Mouse (Mus musculus) CD8-positive naive resting alpha-beta T cell, adult 2 months (primary cell): ENCODE data around the gene Rps28.

ENCODE experiments used
- DNase-seq, 2 experiments: peaks; one replicate each; pipeline ENCODE4 v3.0.0; 2022; ENCODE audit warnings: low read depth in 2 of 2, low spot score in 2 of 2

The Rps28 gene

DNA sequence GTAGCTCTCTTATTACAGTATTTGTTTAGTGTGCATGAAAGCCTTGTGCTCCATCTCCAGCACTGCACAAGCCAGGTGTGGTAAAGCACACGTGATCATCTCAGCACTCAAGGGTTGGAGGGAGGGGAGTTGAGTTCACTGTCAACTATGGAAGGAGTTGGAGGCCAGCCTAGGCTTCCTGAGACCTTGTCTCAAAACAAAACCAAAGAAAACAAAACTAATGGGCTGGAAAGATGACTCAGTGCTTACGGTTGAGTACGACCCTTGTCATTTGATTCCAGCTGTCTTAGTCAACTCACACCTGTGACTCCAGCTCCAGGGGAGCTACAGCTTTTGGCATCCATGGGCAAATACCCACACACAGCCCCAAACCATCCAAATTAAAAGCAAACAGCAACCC, 11.9 kb downstream of the Rps28 start:
- no peak for DNase-seq

DNA sequence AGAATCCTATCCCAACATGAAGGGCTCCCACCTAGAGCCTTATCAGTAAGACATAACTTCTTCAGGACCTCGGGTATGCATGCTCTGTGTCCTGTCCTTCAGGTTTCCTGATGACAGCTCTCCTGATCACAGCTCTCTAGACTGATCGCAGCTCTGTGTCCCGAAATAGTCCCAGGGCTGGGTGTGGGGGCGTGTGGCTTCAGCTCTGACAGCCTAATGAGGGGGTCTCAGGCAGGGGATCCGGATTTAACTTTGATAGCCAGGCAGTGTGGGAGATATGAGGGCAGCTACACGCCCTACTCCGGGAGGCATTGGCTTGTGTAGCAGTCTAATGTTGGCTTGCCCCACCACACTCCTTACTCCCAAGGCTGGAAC, 13.2 kb downstream of the Rps28 start:
- no peak for DNase-seq

DNA sequence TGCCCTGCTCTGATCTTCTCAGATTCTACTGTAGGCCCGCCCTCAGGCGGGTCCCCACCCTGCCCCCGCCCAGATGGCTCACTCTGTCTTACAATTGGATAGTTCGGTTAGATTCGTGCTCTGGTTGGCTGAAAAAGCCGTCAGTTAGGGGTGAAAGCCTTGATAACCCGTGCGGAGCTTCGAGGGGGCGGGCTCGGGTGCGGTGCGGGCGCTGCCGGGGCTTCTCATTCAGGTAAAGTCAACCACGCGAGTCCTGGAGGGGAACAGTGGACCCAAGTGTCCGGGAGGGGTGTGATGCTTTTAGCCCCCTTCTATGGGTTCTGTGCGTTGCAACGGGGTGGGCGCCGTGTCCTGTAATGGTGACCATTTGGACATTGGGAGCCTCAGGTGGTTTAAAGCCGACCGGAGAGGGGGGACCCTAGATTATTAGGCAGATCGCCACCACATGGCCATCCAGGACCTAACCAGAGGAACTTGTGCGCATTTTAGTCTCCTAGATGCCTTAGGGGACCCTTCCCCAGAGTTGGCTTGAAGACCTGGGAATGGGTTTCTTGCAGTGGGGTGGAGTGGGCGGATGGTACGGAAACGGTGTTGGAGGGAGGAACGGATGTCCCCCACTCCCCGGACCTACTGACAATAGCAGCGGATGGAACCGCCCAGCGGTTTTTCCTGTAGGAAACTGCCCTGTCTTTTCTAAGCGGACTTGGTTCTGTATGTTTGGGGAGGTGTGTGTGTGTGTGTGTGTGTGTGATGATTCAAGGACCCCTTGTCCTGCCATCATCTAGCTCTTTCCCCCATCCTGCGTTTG, 13.8 kb downstream of the Rps28 start, which contains the start of gene Kank3:
Gene Kank3 (plus strand): TSS at position 186 of the 808 bp plus-strand sequence.
- peak; percentile 69 to 82 for DNase-seq

DNA sequence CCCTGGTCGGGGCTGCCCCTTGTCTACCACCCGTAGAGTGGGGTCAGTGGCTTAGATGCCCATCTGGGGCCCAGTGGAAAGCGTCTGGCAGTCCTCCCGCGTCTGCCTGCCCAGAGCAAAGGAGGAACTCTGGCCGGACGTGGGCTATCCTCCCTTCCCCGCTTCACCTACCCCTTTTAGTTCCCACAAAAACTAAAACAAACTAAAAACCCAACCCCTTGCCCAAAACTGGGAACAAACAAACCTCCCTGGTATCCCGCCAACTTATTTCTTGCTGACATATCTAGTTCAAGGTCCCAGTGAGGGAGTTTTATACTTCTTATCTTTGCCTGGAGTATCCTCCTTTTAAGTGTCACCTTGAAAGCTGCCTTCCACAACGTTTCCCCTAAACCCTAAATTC, 16.2 kb downstream of the Rps28 start:
- no peak for DNase-seq

DNA sequence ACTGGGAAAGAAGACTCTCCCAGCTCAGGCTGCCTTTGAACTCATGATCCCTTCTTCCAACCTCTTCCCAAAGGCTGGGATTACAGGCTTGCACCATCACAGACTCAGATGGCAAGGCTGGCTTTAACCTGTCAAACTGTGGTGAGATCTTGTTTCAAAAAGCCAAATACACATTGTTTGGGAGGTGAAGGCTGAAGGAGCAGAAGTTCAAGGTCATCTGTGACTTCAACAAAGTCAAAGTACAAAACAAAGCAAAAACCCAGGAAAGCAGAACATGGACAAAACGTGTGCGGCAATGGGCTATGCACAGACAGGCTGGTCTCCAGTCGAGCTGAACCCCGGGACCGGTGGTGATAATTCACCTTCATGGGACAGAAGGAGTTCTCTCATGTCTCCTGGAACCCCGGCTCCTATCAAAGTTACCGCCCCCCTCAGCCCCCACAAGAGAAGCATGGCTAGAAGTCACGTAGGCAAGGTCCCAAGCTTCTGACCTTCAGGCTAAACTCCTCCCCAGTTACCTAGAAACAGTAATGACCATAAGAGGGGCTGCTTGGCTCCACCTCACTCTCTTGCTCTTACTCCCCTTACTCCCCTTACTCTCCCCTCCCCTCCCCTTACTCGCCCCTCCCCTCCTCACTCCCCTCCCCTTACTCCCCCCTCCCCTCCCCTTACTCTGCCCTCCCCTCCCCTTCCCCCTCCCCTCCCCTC, 17.0 kb downstream of the Rps28 start:
- DNase-seq = no peak

DNA sequence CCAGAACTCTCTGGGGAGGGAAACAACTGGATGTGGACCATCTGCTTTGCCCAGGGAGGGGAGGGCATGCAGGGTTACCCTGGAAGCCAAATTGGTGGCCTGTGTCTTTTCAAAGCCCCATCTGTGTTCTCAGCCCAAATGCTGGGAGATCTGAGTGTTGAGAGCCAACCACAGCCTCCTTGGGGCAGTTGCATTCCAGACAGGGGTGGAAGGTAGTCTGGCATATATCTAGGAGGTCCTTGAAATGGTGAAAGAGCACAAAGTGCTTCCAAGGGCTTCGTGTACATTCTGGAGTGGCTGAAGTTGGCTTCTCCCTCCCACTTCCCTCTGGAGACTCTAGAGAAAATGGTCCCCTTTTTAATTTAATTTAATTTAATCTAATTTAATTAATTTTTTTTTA, 19.6 kb downstream of the Rps28 start:
- DNase-seq = no peak

DNA sequence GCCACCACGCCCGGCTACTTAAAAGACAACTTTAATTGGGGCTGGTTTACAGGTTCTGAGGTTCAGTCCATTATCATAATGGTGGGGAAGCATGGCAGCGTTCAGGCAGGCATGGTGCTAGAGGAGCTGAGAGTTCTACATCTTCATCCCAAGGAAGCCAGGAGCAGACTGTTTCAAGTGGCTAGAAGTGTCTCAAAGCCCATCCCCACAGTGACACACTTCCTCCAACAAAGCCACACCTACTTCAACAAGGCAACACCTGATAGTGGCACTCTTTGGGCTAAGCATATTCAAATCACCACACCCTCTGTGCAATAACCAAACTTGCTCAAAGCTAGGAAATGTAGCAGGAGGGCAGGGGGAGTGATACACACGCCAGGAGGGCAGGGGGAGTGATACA, 20.2 kb downstream of the Rps28 start:
- no peak for DNase-seq

DNA sequence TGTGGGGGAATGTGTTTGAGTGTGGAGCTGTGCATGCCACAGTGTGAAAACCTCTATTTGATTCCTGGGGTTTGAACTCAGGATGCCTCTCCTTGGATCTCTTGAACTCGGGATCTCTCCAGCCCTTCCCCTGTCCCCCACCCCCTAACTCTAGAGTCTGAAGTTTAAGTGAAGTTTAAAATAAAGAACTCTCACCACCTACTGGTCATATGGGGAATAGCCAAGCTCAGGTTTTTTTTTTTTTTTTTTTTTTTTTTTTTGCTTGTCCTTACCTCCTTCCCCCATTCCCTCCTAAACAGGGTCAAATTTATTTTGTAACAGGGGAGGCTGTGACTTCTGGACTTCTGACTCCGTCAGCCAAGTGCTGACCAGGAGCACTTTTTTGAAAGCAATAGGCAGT, 22.1 kb downstream of the Rps28 start:
- DNase-seq = no peak

DNA sequence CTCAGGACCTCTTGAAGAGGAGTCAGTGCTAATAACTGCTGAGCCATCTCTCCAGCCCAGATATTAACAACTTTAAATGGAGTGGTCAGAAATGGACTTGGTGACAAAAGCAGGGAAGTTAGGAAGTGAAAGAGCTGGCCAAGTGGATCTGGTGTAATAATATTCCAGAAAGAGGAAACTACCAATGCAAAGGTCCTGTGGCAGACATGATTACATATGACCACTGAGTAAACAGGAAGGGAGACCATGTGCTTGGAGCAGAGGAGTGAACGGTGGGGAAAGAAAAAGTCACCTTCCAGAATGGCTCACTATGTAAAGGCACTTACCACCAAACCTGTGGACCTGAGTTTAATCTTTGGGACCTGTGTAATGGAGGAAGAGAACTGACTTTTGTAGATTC, 25.1 kb downstream of the Rps28 start:
- no peak for DNase-seq

DNA sequence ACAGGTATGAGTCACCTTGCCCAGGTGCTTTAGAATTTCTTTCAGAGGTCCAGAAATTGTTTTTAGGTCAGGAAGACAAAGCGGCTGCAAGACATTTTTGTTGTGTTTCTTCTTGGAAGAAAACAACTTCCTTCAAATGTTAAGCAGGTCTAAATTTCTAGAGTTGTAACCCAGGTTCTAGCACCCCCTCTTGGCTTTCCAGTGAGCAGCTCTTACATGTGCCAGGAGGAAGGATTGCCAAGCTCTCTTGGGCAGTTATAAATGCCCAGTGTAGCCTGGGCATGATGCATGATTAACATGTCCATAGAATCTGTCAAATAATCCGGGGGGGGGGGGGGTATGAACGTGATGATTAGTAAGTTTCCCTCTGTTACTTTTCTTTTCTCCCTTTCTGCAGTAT, 26.1 kb downstream of the Rps28 start:
- DNase-seq = no peak

DNA sequence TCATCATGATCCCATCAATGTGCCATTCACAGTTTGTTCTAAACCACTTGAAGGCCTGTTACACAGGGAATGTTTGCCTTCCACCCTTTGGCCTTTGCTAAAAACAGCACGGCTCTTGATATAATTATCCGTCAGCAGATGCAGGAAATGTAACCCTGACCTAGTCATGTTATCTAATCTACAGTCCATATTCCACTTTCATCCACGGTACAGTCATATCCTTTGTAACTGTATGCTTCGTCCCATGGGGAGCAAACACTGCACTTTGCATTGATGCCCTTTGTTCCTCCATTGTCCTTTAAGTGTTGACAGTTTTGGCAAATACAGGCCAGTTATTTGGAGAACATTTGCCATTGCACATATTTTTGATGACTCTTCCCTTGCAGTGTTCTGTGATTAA, 35.6 kb downstream of the Rps28 start:
- no peak for DNase-seq

DNA sequence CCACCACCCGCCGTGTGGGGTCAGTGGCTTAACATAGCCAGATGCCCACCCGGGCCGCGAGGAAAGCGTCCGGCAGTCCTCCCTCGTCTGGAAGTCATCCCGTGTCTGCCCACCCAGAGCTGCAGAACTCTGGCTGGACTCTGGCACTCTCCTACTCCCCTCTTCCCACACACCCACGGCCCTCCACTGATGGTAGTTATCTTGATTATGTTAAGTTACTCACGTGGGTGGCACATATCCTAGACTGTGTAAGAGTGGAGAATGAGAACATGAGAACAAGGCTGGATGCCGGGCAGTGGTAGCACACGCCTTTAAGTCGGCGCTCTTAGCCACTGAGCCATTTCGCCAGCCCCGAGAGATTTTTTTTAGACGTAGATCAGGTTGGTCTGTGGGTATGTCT, 38.0 kb downstream of the Rps28 start:
- no peak for DNase-seq

DNA sequence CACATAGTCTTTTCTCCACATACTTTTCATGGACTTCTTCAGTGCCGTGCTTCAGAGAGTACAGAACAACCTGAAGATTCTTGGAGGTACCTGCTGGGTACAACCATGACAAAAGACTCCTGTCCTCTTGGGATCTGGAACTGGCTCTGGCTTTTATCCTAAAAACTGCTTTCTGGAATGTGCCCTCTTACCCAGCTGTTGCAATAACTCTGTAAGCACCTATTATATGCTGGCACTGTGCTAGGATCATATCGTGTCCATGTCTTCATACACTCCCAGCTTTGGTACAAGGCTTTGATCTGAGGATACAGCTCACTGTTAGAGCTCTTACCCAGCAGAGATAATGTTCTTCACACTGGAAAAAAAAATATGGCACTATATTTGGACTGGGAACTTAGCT, 39.4 kb downstream of the Rps28 start:
- no peak for DNase-seq

DNA sequence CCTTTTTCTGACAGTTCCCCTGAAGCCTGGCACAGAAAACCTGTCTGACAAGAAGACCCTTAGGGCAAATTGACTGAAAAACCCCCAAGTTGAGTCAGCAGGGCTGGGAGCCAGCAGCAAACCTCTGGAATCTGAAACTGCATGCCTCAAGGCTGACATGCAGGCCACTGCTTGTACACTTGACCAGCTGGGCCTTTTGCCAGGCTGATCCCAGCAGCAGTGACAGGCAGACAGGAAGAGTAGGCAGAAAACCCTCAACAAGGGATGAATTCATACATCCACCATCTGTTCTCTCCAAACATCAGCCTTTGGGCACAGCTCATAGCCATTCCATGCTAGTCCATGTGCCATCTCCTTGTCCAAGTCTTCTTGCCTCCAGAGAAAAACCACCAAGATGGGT, 41.0 kb downstream of the Rps28 start:
- DNase-seq = no peak

DNA sequence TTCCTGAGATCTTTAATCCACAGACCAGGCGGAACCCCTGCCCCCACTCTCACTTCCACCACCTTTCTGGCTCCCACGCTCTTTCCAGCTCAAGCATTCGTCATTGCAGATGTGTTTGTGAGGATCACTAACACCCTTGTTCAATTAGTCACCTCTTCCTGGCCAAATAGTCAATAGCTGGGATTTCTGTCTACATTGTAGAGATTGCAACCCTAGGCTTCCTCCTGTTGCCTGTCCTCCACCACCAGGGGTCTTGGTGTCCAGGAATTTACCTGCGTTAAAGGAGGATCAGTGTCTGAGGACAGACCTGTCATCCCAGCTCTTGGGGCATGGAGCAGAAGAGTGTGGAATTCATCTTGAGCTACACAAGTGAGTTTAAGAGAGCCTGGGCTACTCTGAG, 42.3 kb downstream of the Rps28 start:
- DNase-seq = no peak

DNA sequence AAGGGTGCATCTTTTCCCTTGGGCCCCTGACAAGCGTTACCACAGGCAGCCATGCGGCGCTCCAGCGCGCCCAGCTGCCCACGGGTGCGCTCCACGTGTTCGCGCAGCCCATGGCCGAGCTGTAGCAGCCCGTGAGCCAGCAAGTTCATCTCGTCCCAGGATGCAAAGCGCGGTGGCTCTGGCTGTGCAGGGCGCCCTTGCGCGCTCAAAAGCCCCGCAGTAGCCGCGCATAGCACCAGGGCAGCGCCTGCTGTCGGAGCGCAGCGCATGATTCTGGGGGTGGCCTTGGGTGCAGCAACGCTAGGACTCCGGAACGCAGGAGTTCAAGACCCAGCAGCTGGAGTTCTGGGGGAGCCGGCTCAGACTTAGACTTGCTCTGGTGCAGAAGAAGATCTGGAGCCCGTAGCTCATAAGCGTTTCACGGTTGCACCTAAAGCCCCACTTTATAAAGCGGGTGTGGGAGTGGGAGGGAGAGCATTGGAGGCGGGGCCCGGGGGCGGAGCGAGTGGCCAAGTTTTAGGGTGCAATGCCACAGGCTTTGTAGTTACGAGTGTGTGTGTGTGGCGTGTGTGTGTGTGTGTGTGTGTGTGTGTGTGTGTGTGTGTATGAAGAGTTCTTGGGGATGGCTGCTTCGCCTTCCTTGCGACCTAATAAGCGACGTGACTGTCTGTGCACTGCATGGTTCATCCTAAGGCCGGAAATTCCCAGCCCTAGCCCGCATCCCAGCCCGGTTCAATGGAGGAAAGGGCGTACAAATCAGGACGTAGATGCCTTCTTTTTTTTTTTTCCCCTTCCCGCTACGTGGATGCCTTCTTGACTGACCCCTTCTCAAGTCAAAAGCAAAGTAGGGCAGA, 43.0 kb downstream of the Rps28 start, which contains the start of gene Angptl4:
Gene Angptl4 (minus strand): TSS at position 707 of the 854 bp plus-strand sequence.
- DNase-seq = peak; percentile 50 to 63

DNA sequence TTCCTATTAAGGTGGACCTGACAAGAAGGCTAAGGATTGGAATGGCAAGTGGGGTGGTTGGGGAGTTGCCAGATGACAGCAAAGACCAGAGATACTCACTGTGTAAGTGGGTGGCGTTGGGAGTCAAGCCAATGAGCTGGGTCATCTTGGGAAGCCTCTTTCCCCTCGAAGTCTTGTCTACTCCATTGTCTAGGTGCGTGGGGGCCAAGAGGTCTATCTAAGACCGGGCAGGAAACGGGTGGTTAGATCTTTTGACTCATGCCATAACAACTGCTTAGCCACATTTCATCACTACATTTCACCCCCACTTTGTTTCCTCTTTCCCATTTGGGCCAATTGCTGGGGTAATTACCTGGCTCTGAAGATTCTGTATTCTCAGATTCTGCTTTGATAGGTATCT, 43.9 kb downstream of the Rps28 start:
- DNase-seq = no peak

DNA sequence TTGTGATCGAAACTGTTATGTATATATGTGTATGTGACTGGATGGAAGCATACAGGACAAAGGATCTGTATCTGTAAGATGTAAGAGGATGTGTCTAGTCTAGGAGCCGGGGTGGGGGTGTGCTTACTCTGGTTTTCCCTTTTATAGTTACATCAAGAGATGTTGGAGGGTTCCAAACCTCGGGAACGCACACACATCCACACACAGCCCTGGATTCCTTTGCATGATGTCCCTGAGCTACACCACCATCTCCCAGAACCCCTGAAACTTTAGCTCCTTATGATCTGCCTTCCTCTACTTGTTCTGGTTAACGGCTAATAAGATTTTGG, 44.4 kb downstream of the Rps28 start:
- DNase-seq = no peak

DNA sequence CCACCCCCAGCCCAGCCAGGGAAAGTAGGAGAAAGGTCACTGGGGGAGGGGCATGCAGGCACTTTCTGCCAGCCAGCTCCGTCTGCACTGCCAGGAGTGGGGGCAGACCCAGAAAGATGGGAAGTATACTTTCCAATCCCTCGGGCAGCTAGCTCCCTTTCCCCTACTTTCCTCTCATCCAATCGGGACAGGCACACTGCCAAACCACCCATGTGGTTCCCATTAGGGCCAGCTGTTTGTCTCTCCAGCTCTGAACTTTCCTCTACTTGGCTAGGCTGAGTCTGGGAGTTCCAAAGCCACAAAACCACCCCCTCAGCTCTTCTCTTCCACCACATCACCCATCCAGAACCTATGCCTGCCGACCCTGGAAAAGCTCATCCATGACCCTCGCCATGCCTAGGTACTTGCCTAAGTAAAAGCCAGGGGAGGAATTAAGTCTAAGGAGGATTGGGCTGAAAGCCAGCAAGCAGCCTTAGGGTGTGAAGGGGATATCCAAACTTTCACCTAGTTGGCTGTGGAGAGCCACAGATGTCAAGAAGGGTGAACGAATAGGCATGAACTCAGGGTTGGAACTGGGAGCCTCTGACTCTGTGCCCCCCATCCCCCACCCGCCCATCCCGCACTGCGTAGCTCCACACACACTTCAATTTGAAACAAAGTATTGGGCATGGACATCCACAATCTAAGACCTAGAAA, 44.9 kb downstream of the Rps28 start:
- DNase-seq = no peak

DNA sequence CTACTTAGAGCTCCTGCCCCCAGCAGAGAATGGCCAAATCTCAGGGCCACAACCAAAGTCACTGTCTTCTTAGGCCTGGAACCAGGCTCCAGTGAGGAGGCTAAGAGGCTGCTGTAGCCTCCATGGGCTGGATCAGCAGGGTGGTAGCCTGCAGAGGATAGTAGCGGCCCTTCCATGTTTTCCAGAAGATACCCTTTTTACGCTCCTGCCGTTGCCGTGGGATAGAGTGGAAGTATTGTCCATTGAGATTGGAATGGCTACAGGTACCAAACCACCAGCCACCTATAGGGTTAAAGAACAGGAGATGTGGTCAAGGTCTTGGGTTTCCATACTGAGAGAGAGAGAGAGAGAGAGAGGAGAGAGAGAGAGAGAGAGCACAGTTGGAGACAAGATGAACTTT, 49.1 kb downstream of the Rps28 start:
- no peak for DNase-seq

DNA sequence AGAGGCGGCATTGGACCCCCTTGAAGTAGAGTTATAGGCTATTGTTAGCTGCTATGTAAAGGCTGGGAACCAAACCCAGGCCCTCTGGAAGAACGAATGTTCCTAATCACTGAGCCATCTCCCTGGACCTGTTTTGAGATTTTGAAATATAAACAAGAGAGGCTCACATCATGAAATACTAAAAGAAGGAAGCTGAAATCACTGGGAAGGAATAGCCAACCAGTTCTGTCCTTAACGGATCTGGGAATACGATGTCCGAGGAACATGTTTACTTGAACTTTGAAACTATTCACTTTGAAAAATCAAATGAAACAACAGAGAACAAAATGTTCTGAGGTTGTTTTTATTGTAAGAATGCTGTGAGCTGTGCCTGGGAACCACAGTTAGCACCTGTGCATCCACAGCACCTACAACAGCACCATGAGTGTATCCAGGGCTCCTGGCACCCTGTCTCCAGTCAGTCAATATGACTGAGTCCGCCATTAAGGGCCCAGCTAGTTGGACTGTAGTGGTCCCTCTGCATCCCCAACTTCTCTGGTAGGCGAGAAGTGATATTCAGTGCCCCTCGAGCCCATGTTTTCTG, 49.7 kb downstream of the Rps28 start:
- no peak for DNase-seq
